Mouse (Mus musculus) heart, adult 2 months (tissue): ENCODE data around the gene Pwwp2b.

Experiments used
- CTCF ChIP-seq: fragments of 200-600 bp; IDR thresholded peaks from 2 replicates; pipeline ENCODE4 v1.8.1; 2022; ENCODE audit warnings: antibody characterized with exemption, mild to moderate bottlenecking, moderate library complexity
- EP300 ChIP-seq: fragments of 200-500 bp; IDR thresholded peaks from 2 replicates; pipeline ENCODE4 v1.6.1; 2011; ENCODE audit warnings: low read depth, low read length, control low read depth; ENCODE audit not compliant: insufficient read depth
- POLR2A ChIP-seq: fragments of 200-500 bp; IDR thresholded peaks from 2 replicates; pipeline ENCODE4 v1.6.1; 2011; ENCODE audit warnings: mild to moderate bottlenecking, low read depth, low read length, control low read depth; ENCODE audit not compliant: insufficient read depth

- TF ChIP-seq CTCF (no peak), POLR2A (no peak), EP300 (no peak)
Measured at GRCm38 (mm10) chr7:139271871-139272270, 23.6 kb downstream of the Pwwp2b start.
